Mouse (Mus musculus) bone marrow, adult 2 months (tissue): ENCODE results near the gene Pmm1.

Experiments
- CTCF ChIP-seq: fragments of 200-500 bp; IDR thresholded peaks from 2 replicates; pipeline ENCODE4 v1.5.1; 2011; ENCODE audit warnings: low read length, control low read depth; ENCODE audit not compliant: control insufficient read depth, insufficient read depth
- POLR2A ChIP-seq: fragments of 200-500 bp; IDR thresholded peaks from 2 replicates; pipeline ENCODE4 v1.6.1; 2011; ENCODE audit warnings: low read depth, mild to moderate bottlenecking, control low read depth, low read length, borderline replicate concordance; ENCODE audit not compliant: control insufficient read depth

- TF ChIP-seq CTCF (no peak), POLR2A (no peak)
Measured at GRCm38 (mm10) chr15:81961078-81961451, 335 bp upstream of the Pmm1 start.
